Mouse (Mus musculus) MN1 (cell line): ENCODE data around the gene Olfr616.
"Not testable (repeated sequence)": the region's sequence is repeated elsewhere in the genome, so short reads cannot be mapped to it uniquely, and the experiment has no call there.

ENCODE experiments used
- DNase-seq: peaks from one replicate; pipeline ENCODE4 v3.0.0-alpha.2; 2016; ENCODE audit warnings: low spot score

Gene Olfr616

GRCm38 (mm10) chr7:103569043-103569442, at the start of gene Olfr616:
Gene Olfr616 (minus strand): TSS chr7:103569143.
- no peak for DNase-seq

- no peak for DNase-seq
These were observed 43.5 kb upstream of the Olfr616 start, which contains the start of gene Olfr620 for GRCm38 (mm10) chr7:103612434-103612833. Gene Olfr620 (minus strand): TSS chr7:103612534.

- DNase-seq: no peak
These were observed 38.5 kb upstream of the Olfr616 start for GRCm38 (mm10) chr7:103607425-103607824.

- DNase-seq: no peak
These were observed 31.3 kb upstream of the Olfr616 start, which contains the start of gene Olfr619 for GRCm38 (mm10) chr7:103600275-103600674. Gene Olfr619 (plus strand): TSS chr7:103600575.

- DNase-seq: no peak
These were observed 20.9 kb upstream of the Olfr616 start, which contains the start of gene Olfr618 for GRCm38 (mm10) chr7:103589803-103590202. Gene Olfr618 (plus strand): TSS chr7:103590103.

- DNase-seq: no peak
These were observed 3.8 kb upstream of the Olfr616 start, which contains the start of gene Olfr617 for GRCm38 (mm10) chr7:103572761-103573160. Gene Olfr617 (plus strand): TSS chr7:103573061.

GRCm38 (mm10) chr7:103555779-103556178, 13.2 kb downstream of the Olfr616 start, which contains the start of gene Olfr615:
Gene Olfr615 (plus strand): TSS chr7:103556079.
- no peak for DNase-seq

GRCm38 (mm10) chr7:103547774-103548173, 21.2 kb downstream of the Olfr616 start, which contains the start of gene Olfr613:
Gene Olfr613 (plus strand): TSS chr7:103548074.
- no peak for DNase-seq

- not testable (repeated sequence) for DNase-seq
These were observed 26.3 kb downstream of the Olfr616 start, which contains the start of gene Olfr612 for GRCm38 (mm10) chr7:103542617-103543016. Gene Olfr612 (minus strand): TSS chr7:103542717.

GRCm38 (mm10) chr7:103520746-103521145, 48.2 kb downstream of the Olfr616 start, which contains the start of gene Olfr611:
Gene Olfr611 (minus strand): TSS chr7:103520846.
- DNase-seq: not testable (repeated sequence)
